Mouse (Mus musculus): ENCODE measurements around the gene Ldb3. TPM values are rescaled to one million over a fixed set of nuclear protein-coding genes. Genes with fewer than 3 reads are reported as not detected.
A peak's percentile ranks its signal among the peaks of the same experiment; 100 is the strongest.

Gene Ldb3
- polyA plus RNA-seq, 1 experiment from 2014 or later, result 1.3 TPM

GRCm38 (mm10) chr14:34618808-34619207, 30.3 kb upstream of the Ldb3 start:
- Histone ChIP-seq H3K9me3 (ENCODE audit: control insufficient read depth, low read depth, low read length) (no peaks in the 10 kb centered on the region), H3K27me3 (ENCODE audit: control insufficient read depth, insufficient read depth, low read length) (no peaks in the 10 kb centered on the region), H3K9ac (replicated peaks; ENCODE audit: low read depth, low read length) (no peak overlapping the region), H3K27ac (ENCODE audit: low read length) (no peak overlapping the region), H3K36me3 (ENCODE audit: control insufficient read depth, insufficient read depth, low read length) (no peaks in the 10 kb centered on the region), H3K4me2 (replicated peaks; ENCODE audit: low read depth, low read length) (no peak overlapping the region), H3K4me1 (ENCODE audit: control insufficient read depth, insufficient read depth, low read length) (0 out of 2 replicates have a peak, but pooled peaks cover 3% of the 10 kb centered on the region), H3K4me3 (ENCODE audit: low read depth, low read length) (no peak overlapping the region)
- 0 out of 2 replicates have a peak, but pooled peaks have one; percentile 24 for ATAC-seq (ENCODE audit: insufficient number of reproducible peaks, insufficient read depth, low FRiP score, low read depth)
- WGBS, result 34% methylated on average over 9 of the region's 9 CpGs

GRCm38 (mm10) chr14:34616821-34617220, 28.3 kb upstream of the Ldb3 start:
- H3K27ac ChIP-seq (ENCODE audit: low read length), result no peak overlapping the region
- no peak overlapping the region for H3K9ac ChIP-seq (replicated peaks; ENCODE audit: low read depth, low read length)

GRCm38 (mm10) chr14:34615625-34616024, 27.1 kb upstream of the Ldb3 start:
- H3K27ac ChIP-seq (ENCODE audit: low read length), result peak overlapping the region; percentile 63
- no peak overlapping the region for H3K4me3 ChIP-seq (ENCODE audit: low read depth, low read length)
- ATAC-seq (ENCODE audit: insufficient number of reproducible peaks, insufficient read depth, low FRiP score, low read depth), result 0 out of 2 replicates have a peak, but pooled peaks have one; percentile 18
- H3K4me2 ChIP-seq (replicated peaks; ENCODE audit: low read depth, low read length), result no peak overlapping the region
- no peaks in the 10 kb centered on the region for H3K27me3 ChIP-seq (ENCODE audit: control insufficient read depth, insufficient read depth, low read length)
- 0 out of 2 replicates have a peak, but pooled peaks cover 3% of the 10 kb centered on the region for H3K4me1 ChIP-seq (ENCODE audit: control insufficient read depth, insufficient read depth, low read length)
- H3K9ac ChIP-seq (replicated peaks; ENCODE audit: low read depth, low read length), result no peak overlapping the region
- WGBS, result 34% methylated on average over 4 of the region's 4 CpGs
- H3K9me3 ChIP-seq (ENCODE audit: control insufficient read depth, low read depth, low read length), result no peaks in the 10 kb centered on the region
- no peaks in the 10 kb centered on the region for H3K36me3 ChIP-seq (ENCODE audit: control insufficient read depth, insufficient read depth, low read length)

More at GRCm38 (mm10) chr14:34616821-34617220, 28.3 kb upstream of the Ldb3 start:
- no peaks in the 10 kb centered on the region for H3K9me3 ChIP-seq (ENCODE audit: control insufficient read depth, low read depth, low read length)
- no peak overlapping the region for H3K4me2 ChIP-seq (replicated peaks; ENCODE audit: low read depth, low read length)
- H3K4me3 ChIP-seq (ENCODE audit: low read depth, low read length), result no peak overlapping the region
- WGBS, result 3% methylated on average over 8 of the region's 8 CpGs
- no peaks in the 10 kb centered on the region for H3K36me3 ChIP-seq (ENCODE audit: control insufficient read depth, insufficient read depth, low read length)
- 0 out of 2 replicates have a peak, but pooled peaks cover 3% of the 10 kb centered on the region for H3K4me1 ChIP-seq (ENCODE audit: control insufficient read depth, insufficient read depth, low read length)
- peak; percentile 66; the same call in 1 of the 2 replicates for ATAC-seq (ENCODE audit: insufficient number of reproducible peaks, insufficient read depth, low FRiP score, low read depth)
- no peaks in the 10 kb centered on the region for H3K27me3 ChIP-seq (ENCODE audit: control insufficient read depth, insufficient read depth, low read length)

GRCm38 (mm10) chr14:34615082-34615481, 26.6 kb upstream of the Ldb3 start:
- peak overlapping the region; percentile 37 for H3K4me2 ChIP-seq (replicated peaks; ENCODE audit: low read depth, low read length)
- H3K27me3 ChIP-seq (ENCODE audit: control insufficient read depth, insufficient read depth, low read length), result no peaks in the 10 kb centered on the region
- H3K4me1 ChIP-seq (ENCODE audit: control insufficient read depth, insufficient read depth, low read length), result 0 out of 2 replicates have a peak, but pooled peaks cover 3% of the 10 kb centered on the region
- no peak overlapping the region for H3K4me3 ChIP-seq (ENCODE audit: low read depth, low read length)
- ATAC-seq (ENCODE audit: insufficient number of reproducible peaks, insufficient read depth, low FRiP score, low read depth), result no peak
- peak overlapping the region; percentile 63; the same call in 1 of the 2 replicates for H3K27ac ChIP-seq (ENCODE audit: low read length)
- H3K9me3 ChIP-seq (ENCODE audit: control insufficient read depth, low read depth, low read length), result no peaks in the 10 kb centered on the region
- H3K36me3 ChIP-seq (ENCODE audit: control insufficient read depth, insufficient read depth, low read length), result no peaks in the 10 kb centered on the region
- WGBS, result 2% methylated on average over 13 of the region's 13 CpGs
- H3K9ac ChIP-seq (replicated peaks; ENCODE audit: low read depth, low read length), result no peak overlapping the region

- Histone ChIP-seq H3K4me1 (ENCODE audit: control insufficient read depth, insufficient read depth, low read length) (0 out of 2 replicates have a peak, but pooled peaks cover 3% of the 10 kb centered on the region), H3K27ac (ENCODE audit: low read length) (peak overlapping the region; percentile 63; the same call in 1 of the 2 replicates), H3K9me3 (ENCODE audit: control insufficient read depth, low read depth, low read length) (no peaks in the 10 kb centered on the region), H3K36me3 (ENCODE audit: control insufficient read depth, insufficient read depth, low read length) (no peaks in the 10 kb centered on the region), H3K4me2 (replicated peaks; ENCODE audit: low read depth, low read length) (peak overlapping the region; percentile 37), H3K4me3 (ENCODE audit: low read depth, low read length) (no peak overlapping the region), H3K27me3 (ENCODE audit: control insufficient read depth, insufficient read depth, low read length) (no peaks in the 10 kb centered on the region), H3K9ac (replicated peaks; ENCODE audit: low read depth, low read length) (no peak overlapping the region)
- no peak for ATAC-seq (ENCODE audit: insufficient number of reproducible peaks, insufficient read depth, low FRiP score, low read depth)
- 13% methylated on average over 15 of the region's 15 CpGs for WGBS
These were observed 26.1 kb upstream of the Ldb3 start for GRCm38 (mm10) chr14:34614551-34614950.

GRCm38 (mm10) chr14:34613523-34613922, 25.0 kb upstream of the Ldb3 start:
- Histone ChIP-seq H3K4me2 (replicated peaks; ENCODE audit: low read depth, low read length) (no peak overlapping the region), H3K36me3 (ENCODE audit: control insufficient read depth, insufficient read depth, low read length) (no peaks in the 10 kb centered on the region), H3K4me3 (ENCODE audit: low read depth, low read length) (no peak overlapping the region), H3K4me1 (ENCODE audit: control insufficient read depth, insufficient read depth, low read length) (0 out of 2 replicates have a peak, but pooled peaks cover 3% of the 10 kb centered on the region), H3K9me3 (ENCODE audit: control insufficient read depth, low read depth, low read length) (no peaks in the 10 kb centered on the region), H3K27ac (ENCODE audit: low read length) (no peak overlapping the region), H3K9ac (replicated peaks; ENCODE audit: low read depth, low read length) (no peak overlapping the region), H3K27me3 (ENCODE audit: control insufficient read depth, insufficient read depth, low read length) (no peaks in the 10 kb centered on the region)
- WGBS, result 33% methylated on average over 6 of the region's 6 CpGs
- ATAC-seq (ENCODE audit: insufficient number of reproducible peaks, insufficient read depth, low FRiP score, low read depth), result no peak

GRCm38 (mm10) chr14:34612222-34612621, 23.7 kb upstream of the Ldb3 start:
- WGBS, result 47% methylated on average over 4 of the region's 4 CpGs
- no peak overlapping the region for H3K4me3 ChIP-seq (ENCODE audit: low read depth, low read length)
- no peaks in the 10 kb centered on the region for H3K36me3 ChIP-seq (ENCODE audit: control insufficient read depth, insufficient read depth, low read length)
- no peak overlapping the region for H3K9ac ChIP-seq (replicated peaks; ENCODE audit: low read depth, low read length)
- no peak for ATAC-seq (ENCODE audit: insufficient number of reproducible peaks, insufficient read depth, low FRiP score, low read depth)
- H3K9me3 ChIP-seq (ENCODE audit: control insufficient read depth, low read depth, low read length), result no peaks in the 10 kb centered on the region
- no peak overlapping the region for H3K27ac ChIP-seq (ENCODE audit: low read length)
- peaks cover 3% of the 10 kb centered on the region; the same call in 1 of the 2 replicates for H3K4me1 ChIP-seq (ENCODE audit: control insufficient read depth, insufficient read depth, low read length)
- H3K4me2 ChIP-seq (replicated peaks; ENCODE audit: low read depth, low read length), result no peak overlapping the region
- H3K27me3 ChIP-seq (ENCODE audit: control insufficient read depth, insufficient read depth, low read length), result no peaks in the 10 kb centered on the region

- no peaks in the 10 kb centered on the region for H3K9me3 ChIP-seq (ENCODE audit: control insufficient read depth, low read depth, low read length)
- 86% methylated on average over 4 of the region's 4 CpGs for WGBS
- H3K27ac ChIP-seq (ENCODE audit: low read length), result no peak overlapping the region
- no peak overlapping the region for H3K9ac ChIP-seq (replicated peaks; ENCODE audit: low read depth, low read length)
- H3K4me2 ChIP-seq (replicated peaks; ENCODE audit: low read depth, low read length), result no peak overlapping the region
- no peaks in the 10 kb centered on the region for H3K27me3 ChIP-seq (ENCODE audit: control insufficient read depth, insufficient read depth, low read length)
- ATAC-seq (ENCODE audit: insufficient number of reproducible peaks, insufficient read depth, low FRiP score, low read depth), result no peak
- peaks cover 3% of the 10 kb centered on the region; the same call in 1 of the 2 replicates for H3K4me1 ChIP-seq (ENCODE audit: control insufficient read depth, insufficient read depth, low read length)
- no peak overlapping the region for H3K4me3 ChIP-seq (ENCODE audit: low read depth, low read length)
- no peaks in the 10 kb centered on the region for H3K36me3 ChIP-seq (ENCODE audit: control insufficient read depth, insufficient read depth, low read length)
These were observed 23.1 kb upstream of the Ldb3 start for GRCm38 (mm10) chr14:34611591-34611990.

GRCm38 (mm10) chr14:34601910-34602309, 13.4 kb upstream of the Ldb3 start:
- WGBS, result 90% methylated on average over 7 of the region's 7 CpGs
- Histone ChIP-seq H3K27me3 (ENCODE audit: control insufficient read depth, insufficient read depth, low read length) (no peaks in the 10 kb centered on the region), H3K9ac (replicated peaks; ENCODE audit: low read depth, low read length) (no peak overlapping the region), H3K27ac (ENCODE audit: low read length) (no peak overlapping the region), H3K4me3 (ENCODE audit: low read depth, low read length) (no peak overlapping the region), H3K9me3 (ENCODE audit: control insufficient read depth, low read depth, low read length) (no peaks in the 10 kb centered on the region), H3K4me2 (replicated peaks; ENCODE audit: low read depth, low read length) (no peak overlapping the region), H3K4me1 (ENCODE audit: control insufficient read depth, insufficient read depth, low read length) (no peaks in the 10 kb centered on the region), H3K36me3 (ENCODE audit: control insufficient read depth, insufficient read depth, low read length) (no peaks in the 10 kb centered on the region)
- ATAC-seq (ENCODE audit: insufficient number of reproducible peaks, insufficient read depth, low FRiP score, low read depth), result no peak

Data from stomach, embryonic 14.5 days (tissue).